Mouse (Mus musculus): ENCODE results near the gene Zfp810.
A peak's percentile ranks its signal among the peaks of the same experiment; 100 is the strongest.

- TF ChIP-seq CTCF (IDR thresholded peaks at IDR 0.05; ENCODE audit: borderline replicate concordance, control insufficient read depth, extremely low read depth, insufficient read depth, low read length, poor library complexity) (peak; percentile 98), POLR2A (IDR thresholded peaks at IDR 0.05; ENCODE audit: control insufficient read depth, extremely low read depth, insufficient read depth, low read length, poor library complexity) (peak; percentile 50; the same call in 1 of the 2 replicates)
These were observed 20.3 kb upstream of the Zfp810 start for GRCm38 (mm10) chr9:22327475-22328387.

Measured in thymus, adult 2 months (tissue).